Mouse (Mus musculus) lung, postnatal 0 days (tissue): ENCODE results near the gene Pkdcc.

Experiments used
- CTCF ChIP-seq: IDR thresholded peaks from 2 replicates; pipeline ENCODE4 v1.5.1; 2016; ENCODE audit warnings: antibody characterized with exemption, mild to moderate bottlenecking
- EP300 ChIP-seq: IDR thresholded peaks from 2 replicates; pipeline ENCODE4 v1.6.1; 2016; ENCODE audit warnings: antibody characterized with exemption, mild to moderate bottlenecking, control low read depth

- TF ChIP-seq CTCF (no peak), EP300 (no peak)
These were observed 1.7 kb upstream of the Pkdcc start for GRCm38 (mm10) chr17:83213228-83213915.
